ENCODE assay signal across 16 mouse cellular contexts in the genomic region with DNA sequence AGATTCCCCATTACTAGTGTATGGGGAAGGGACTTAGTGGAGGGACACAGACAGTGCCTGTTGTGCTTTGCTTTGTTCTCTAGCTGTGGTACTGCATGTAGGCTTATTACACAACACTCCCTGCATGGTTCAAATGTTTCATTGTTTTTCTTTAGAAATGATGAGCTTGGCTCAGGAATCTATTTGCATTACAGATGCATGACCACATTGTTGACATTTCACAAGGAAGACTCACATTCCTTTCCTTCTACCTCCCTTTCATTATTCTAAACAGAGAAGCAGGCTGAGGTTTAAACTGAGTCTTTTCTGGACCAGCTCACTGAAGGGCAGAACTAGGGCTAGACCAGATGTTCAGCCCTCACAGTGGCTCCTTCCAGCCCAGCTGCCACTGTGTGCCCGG.
DNase-seq lines count a peak whose midpoint lies in the region; ATAC-seq and TF ChIP-seq lines count a peak whose summit lies in the region.
"Had no signal": no experiment of that assay in that cellular context is flagged by ENCODE, and none has a peak within 500 bp of the region (broad histone marks: within the 10 kb centered on the region; RNA-seq: fewer than 3 reads in every experiment).

No protein-coding gene starts in this region.

- WGBS in lung, postnatal 0 days = 42% methylated on average over 1 of the region's 1 CpGs
- WGBS in lung, adult 2 months = 59% methylated on average over 1 of the region's 1 CpGs

- H3K4me3 ChIP-seq in lung, postnatal 0 days (ENCODE audit: low read depth, low read length) = no peak overlapping the region
- no peak overlapping the region for H3K4me3 ChIP-seq in lung, adult 2 months (replicated peaks; ENCODE audit: extremely low read depth, low read depth, low read length)
- H3K4me3 ChIP-seq: heart, adult 2 months; hindbrain, embryonic 13.5 days; liver, embryonic 12.5 days had no signal

- no peak overlapping the region for H3K27ac ChIP-seq in lung, postnatal 0 days (ENCODE audit: low read length)
- H3K27ac ChIP-seq: heart, adult 2 months; hindbrain, embryonic 13.5 days; liver, embryonic 12.5 days had no signal

- H3K9ac ChIP-seq in lung, postnatal 0 days (replicated peaks; ENCODE audit: low read depth) = no peak overlapping the region
- H3K9ac ChIP-seq: hindbrain, embryonic 13.5 days; liver, embryonic 12.5 days had no signal

- CTCF ChIA-PET in Patski (lab: Charles Lee) = interaction anchor here (1.3 kb wide), 1 partner anchor 297 kb away, joined by 4 read pairs; no protein-coding TSS in a partner anchor

- TF ChIP-seq CTCF in lung, postnatal 0 days (IDR thresholded peaks at IDR 0.05) = no peak
- no peak for TF ChIP-seq CTCF in lung, adult 2 months (IDR thresholded peaks at IDR 0.05; ENCODE audit: insufficient read depth, low read length)
- TF ChIP-seq CTCF in Patski (IDR thresholded peaks at IDR 0.05) = no peak

- POLR2A ChIA-PET in Patski (lab: Charles Lee) = interaction anchor here (0.6 kb wide), 1 partner anchor 153 kb away, joined by 3 read pairs; no protein-coding TSS in a partner anchor

- in situ Hi-C loops in Patski (cut with MboI; ENCODE audit: low pct_unique_long_range_greater_than_20kb) = no loop called here

- peak; percentile 21 for DNase-seq in layer of hippocampus, adult 11-12 months (ENCODE audit: low spot score)
- no peak for DNase-seq in layer of hippocampus, postnatal 36 days
- DNase-seq in lung, postnatal 0 days (ENCODE audit: low spot score) = peak; percentile 38
- no peak for DNase-seq in lung, adult 2 months
- peak; percentile 83 for DNase-seq in Patski (ENCODE audit: low read depth, low spot score)
- DNase-seq in yolk sac, embryonic 10.5 days (ENCODE audit: low spot score) = peak; percentile 3
- DNase-seq in adrenal gland, postnatal 14 days = no peak
- DNase-seq: adrenal gland, adult 2 months; cerebellum, adult 18-20 months; heart, adult 2 months; kidney, adult 18-20 months; kidney, postnatal 4 days had no signal

- no peaks in the 10 kb centered on the region for H3K36me3 ChIP-seq in lung, postnatal 0 days (ENCODE audit: insufficient read depth, low read length)
- H3K36me3 ChIP-seq: hindbrain, embryonic 13.5 days; liver, embryonic 12.5 days had no signal

- no peak for TF ChIP-seq EP300 in lung, postnatal 0 days (IDR thresholded peaks at IDR 0.05)

- TF ChIP-seq POLR2A in lung, adult 2 months (IDR thresholded peaks at IDR 0.05; ENCODE audit: borderline replicate concordance, extremely low read depth, low read depth, low read length) = no peak

- no peaks in the 10 kb centered on the region for H3K27me3 ChIP-seq in lung, postnatal 0 days (replicated peaks; ENCODE audit: insufficient read depth, low read length)
- peaks cover 3% of the 10 kb centered on the region for H3K27me3 ChIP-seq in Patski
- H3K27me3 ChIP-seq: hindbrain, embryonic 13.5 days; liver, embryonic 12.5 days had no signal

- H3K4me2 ChIP-seq in lung, postnatal 0 days (replicated peaks; ENCODE audit: low read depth, low read length) = no peak overlapping the region
- H3K4me2 ChIP-seq: hindbrain, embryonic 13.5 days; liver, embryonic 12.5 days had no signal

- no peaks in the 10 kb centered on the region for H3K4me1 ChIP-seq in lung, postnatal 0 days (ENCODE audit: insufficient read depth, low read depth, low read length)
- no peaks in the 10 kb centered on the region for H3K4me1 ChIP-seq in lung, adult 2 months (ENCODE audit: control insufficient read depth, insufficient read depth, low read length)
- H3K4me1 ChIP-seq: liver, embryonic 12.5 days had no signal

- ATAC-seq in lung, postnatal 0 days = peak; percentile 43; the same call in 1 of the 2 replicates
- ATAC-seq in Patski = peak; percentile 100
- ATAC-seq: forebrain, embryonic 14.5 days; liver, embryonic 12.5 days; midbrain, embryonic 16.5 days had no signal

- H3K9me3 ChIP-seq in lung, postnatal 0 days (ENCODE audit: low read length) = no peaks in the 10 kb centered on the region
- H3K9me3 ChIP-seq: hindbrain, embryonic 13.5 days; liver, embryonic 12.5 days had no signal

Comparison
In these comparisons a context has a peak if more than half of its experiments do, and no peak if none do; other contexts are left out.
1. DNase-seq: peak in layer of hippocampus, adult 11-12 months (single experiment), lung, postnatal 0 days (single experiment), Patski (single experiment) and yolk sac, embryonic 10.5 days (single experiment); none in layer of hippocampus, postnatal 36 days (0 of 2), lung, adult 2 months (single experiment) and adrenal gland, postnatal 14 days (single experiment).